ENCODE assay signal across 8 mouse cellular contexts in the genomic region with DNA sequence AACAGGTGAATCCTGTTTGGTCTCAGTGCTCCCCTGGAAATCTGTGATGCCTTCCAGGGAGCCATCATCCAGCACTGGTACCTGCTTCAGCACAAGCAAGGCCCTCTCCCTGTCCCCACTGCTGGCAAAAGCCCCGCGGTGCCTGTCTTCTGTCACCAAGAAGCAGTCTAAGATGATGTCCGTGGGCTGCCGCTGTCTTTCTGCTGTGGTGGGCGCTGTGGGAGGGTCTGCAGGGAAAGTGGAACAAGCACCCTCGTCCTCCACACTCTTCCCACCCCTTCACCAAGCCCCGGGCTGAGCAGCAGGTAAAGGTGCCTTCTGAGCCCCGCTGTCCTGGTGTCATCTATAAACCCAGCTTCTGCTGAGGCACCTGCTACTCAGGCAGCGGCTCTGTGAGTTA. TPM values are rescaled to one million over a fixed set of nuclear protein-coding genes. Genes with fewer than 3 reads are reported as not detected.
DNase-seq lines count a peak whose midpoint lies in the region; ATAC-seq and TF ChIP-seq lines count a peak whose summit lies in the region.

No protein-coding gene starts in this region.

- intact Hi-C loops in gastrocnemius, postnatal 36 days (cut with DNase I): no loop called here

- H3K36me3 ChIP-seq in forebrain, embryonic 11.5 days (ENCODE audit: control insufficient read depth, insufficient read depth, low read length): no peaks in the 10 kb centered on the region
- no peaks in the 10 kb centered on the region for H3K36me3 ChIP-seq in forebrain, embryonic 12.5 days (replicated peaks)
- no peaks in the 10 kb centered on the region for H3K36me3 ChIP-seq in testis, adult 2 months (ENCODE audit: control insufficient read depth, insufficient read depth, low read length)
- H3K36me3 ChIP-seq in midbrain, embryonic 14.5 days (ENCODE audit: control insufficient read depth, insufficient read depth, low read length): no peaks in the 10 kb centered on the region

- no peak overlapping the region for H3K4me2 ChIP-seq in forebrain, embryonic 11.5 days (ENCODE audit: low read depth, low read length, severe bottlenecking)
- no peak overlapping the region for H3K4me2 ChIP-seq in forebrain, embryonic 12.5 days
- peak overlapping the region; percentile 79 for H3K4me2 ChIP-seq in midbrain, embryonic 14.5 days (ENCODE audit: low read length)

- 0 out of 2 replicates have a peak, but pooled peaks have one; percentile 29 for ATAC-seq in forebrain, embryonic 11.5 days (replicated peaks; ENCODE audit: low FRiP score)
- ATAC-seq in forebrain, embryonic 12.5 days (ENCODE audit: low FRiP score): no peak
- no peak for ATAC-seq in midbrain, embryonic 14.5 days (ENCODE audit: low FRiP score, low TSS enrichment)

- H3K9me3 ChIP-seq in forebrain, embryonic 11.5 days (ENCODE audit: control insufficient read depth, low read length): no peaks in the 10 kb centered on the region
- H3K9me3 ChIP-seq in forebrain, embryonic 12.5 days: no peaks in the 10 kb centered on the region
- no peaks in the 10 kb centered on the region for H3K9me3 ChIP-seq in midbrain, embryonic 14.5 days (ENCODE audit: control insufficient read depth, low read length)

- peaks cover 12% of the 10 kb centered on the region; the same call in 1 of the 2 replicates for H3K4me1 ChIP-seq in forebrain, embryonic 11.5 days (replicated peaks; ENCODE audit: control insufficient read depth, insufficient read depth, low read length)
- H3K4me1 ChIP-seq in forebrain, embryonic 12.5 days: peaks cover 20% of the 10 kb centered on the region
- peaks cover 8% of the 10 kb centered on the region for H3K4me1 ChIP-seq in testis, adult 2 months (ENCODE audit: control insufficient read depth, insufficient read depth, low read length)
- H3K4me1 ChIP-seq in midbrain, embryonic 14.5 days (ENCODE audit: control insufficient read depth, insufficient read depth, low read length): peaks cover 7% of the 10 kb centered on the region; the same call in 1 of the 2 replicates

- H3K4me3 ChIP-seq in forebrain, embryonic 11.5 days (ENCODE audit: low read depth, low read length): no peak overlapping the region
- no peak overlapping the region for H3K4me3 ChIP-seq in forebrain, embryonic 12.5 days (replicated peaks)
- H3K4me3 ChIP-seq in testis, adult 2 months (ENCODE audit: control insufficient read depth, low read depth, low read length): peak overlapping the region; percentile 91
- no peak overlapping the region for H3K4me3 ChIP-seq in midbrain, embryonic 14.5 days (replicated peaks; ENCODE audit: low read depth, low read length)

- TF ChIP-seq POLR2A in testis, adult 2 months (IDR thresholded peaks at IDR 0.05; ENCODE audit: control insufficient read depth, low read depth, low read length): no peak

- no peaks in the 10 kb centered on the region for H3K27me3 ChIP-seq in forebrain, embryonic 11.5 days (ENCODE audit: control insufficient read depth, insufficient read depth, low read length)
- no peaks in the 10 kb centered on the region for H3K27me3 ChIP-seq in forebrain, embryonic 12.5 days
- H3K27me3 ChIP-seq in testis, adult 2 months (ENCODE audit: control insufficient read depth, insufficient read depth, low read length): no peaks in the 10 kb centered on the region
- H3K27me3 ChIP-seq in midbrain, embryonic 14.5 days (ENCODE audit: control insufficient read depth, insufficient read depth, low read length): no peaks in the 10 kb centered on the region

- TF ChIP-seq CTCF in testis, adult 2 months (IDR thresholded peaks at IDR 0.05; ENCODE audit: control insufficient read depth, insufficient read depth, insufficient replicate concordance, low read depth, low read length): no peak

- no peak for DNase-seq in forebrain, embryonic 11.5 days (ENCODE audit: low spot score)
- no peak for DNase-seq in testis, postnatal 10 days (ENCODE audit: low spot score)
- peak; percentile 6 for DNase-seq in midbrain, embryonic 14.5 days
- no peak for DNase-seq in embryo, embryonic 10 days (ENCODE audit: low spot score)
- DNase-seq in gastrocnemius, postnatal 36 days: no peak
- no peak for DNase-seq in urinary bladder, postnatal 36 days (ENCODE audit: low spot score in 2 of 2)

- 61% methylated on average over 9 of the region's 9 CpGs for WGBS in forebrain, embryonic 11.5 days
- 61% methylated on average over 9 of the region's 9 CpGs for WGBS in forebrain, embryonic 12.5 days
- WGBS in midbrain, embryonic 14.5 days: 60% methylated on average over 9 of the region's 9 CpGs

- no peak overlapping the region for H3K27ac ChIP-seq in forebrain, embryonic 11.5 days (ENCODE audit: low read depth, low read length)
- H3K27ac ChIP-seq in forebrain, embryonic 12.5 days: no peak overlapping the region
- no peak overlapping the region for H3K27ac ChIP-seq in testis, adult 2 months (ENCODE audit: control insufficient read depth, insufficient read depth, low read depth, low read length)
- H3K27ac ChIP-seq in midbrain, embryonic 14.5 days (replicated peaks; ENCODE audit: low read depth, low read length): 0 out of 2 replicates have a peak overlapping the region, but pooled peaks have one; percentile 41

- H3K9ac ChIP-seq in forebrain, embryonic 11.5 days (ENCODE audit: low read length): no peak overlapping the region
- no peak overlapping the region for H3K9ac ChIP-seq in forebrain, embryonic 12.5 days
- peak overlapping the region; percentile 26; the same call in 1 of the 2 replicates for H3K9ac ChIP-seq in midbrain, embryonic 14.5 days (replicated peaks; ENCODE audit: low read length)

RNA-seq across cellular contexts. Expression of gene Tapbpl, which starts 1.1 kb away (rescaled TPM):
- polyA plus RNA-seq in forebrain, embryonic 11.5 days (2014; fragmentation: Nextera tagmentation; extraction: Ambion mirVana): 1.1 and 1.8 TPM in 2 replicates
- polyA plus RNA-seq in forebrain, embryonic 12.5 days (2016; fragmentation: Nextera tagmentation; extraction: Ambion mirVana): 1.5 and 2.1 TPM in 2 replicates
- polyA plus RNA-seq in testis, adult 2 months (2012; rRNA removed): 8.0 and 9.3 TPM in 2 replicates
- 3.0 and 3.3 TPM in 2 replicates for polyA plus RNA-seq in midbrain, embryonic 14.5 days (2014; fragmentation: Nextera tagmentation; extraction: Ambion mirVana)
- 1 to 10 TPM; 2.1 to 2.3 TPM for total RNA-seq in gastrocnemius, postnatal 36 days (2021)

RNA-seq across cellular contexts. Expression of gene Cd27, which starts 6.2 kb away (rescaled TPM):
- 1.3 and 2.3 TPM in 2 replicates for polyA plus RNA-seq in forebrain, embryonic 11.5 days (2014; fragmentation: Nextera tagmentation; extraction: Ambion mirVana)
- polyA plus RNA-seq in forebrain, embryonic 12.5 days (2016; fragmentation: Nextera tagmentation; extraction: Ambion mirVana): 1.6 and 1.8 TPM in 2 replicates
- 0.23 and 0.70 TPM in 2 replicates for polyA plus RNA-seq in testis, adult 2 months (2012; rRNA removed)
- polyA plus RNA-seq in midbrain, embryonic 14.5 days (2014; fragmentation: Nextera tagmentation; extraction: Ambion mirVana): 1.1 and 1.9 TPM in 2 replicates
- 1 to 10 TPM in 1 of 2 experiments, under 1 TPM in 1; 0.57 to 1.5 TPM for total RNA-seq in gastrocnemius, postnatal 36 days (2021)

RNA-seq across cellular contexts. Expression of gene Vamp1, which starts 15.2 kb away (rescaled TPM):
- 1.9 and 2.1 TPM in 2 replicates for polyA plus RNA-seq in forebrain, embryonic 11.5 days (2014; fragmentation: Nextera tagmentation; extraction: Ambion mirVana)
- 5.5 and 6.0 TPM in 2 replicates for polyA plus RNA-seq in forebrain, embryonic 12.5 days (2016; fragmentation: Nextera tagmentation; extraction: Ambion mirVana)
- 10.3 and 11.3 TPM in 2 replicates for polyA plus RNA-seq in testis, adult 2 months (2012; rRNA removed)
- polyA plus RNA-seq in midbrain, embryonic 14.5 days (2014; fragmentation: Nextera tagmentation; extraction: Ambion mirVana): 5.5 and 10.6 TPM in 2 replicates
- 10 to 100 TPM; 16.6 to 17.4 TPM for total RNA-seq in gastrocnemius, postnatal 36 days (2021)

RNA-seq across cellular contexts. Expression of gene Mrpl51, which starts 39.0 kb away (rescaled TPM):
- 195 and 197 TPM in 2 replicates for polyA plus RNA-seq in forebrain, embryonic 11.5 days (2014; fragmentation: Nextera tagmentation; extraction: Ambion mirVana)
- 192 and 193 TPM in 2 replicates for polyA plus RNA-seq in forebrain, embryonic 12.5 days (2016; fragmentation: Nextera tagmentation; extraction: Ambion mirVana)
- polyA plus RNA-seq in testis, adult 2 months (2012; rRNA removed): 171 and 194 TPM in 2 replicates
- polyA plus RNA-seq in midbrain, embryonic 14.5 days (2014; fragmentation: Nextera tagmentation; extraction: Ambion mirVana): 128 and 141 TPM in 2 replicates
- total RNA-seq in gastrocnemius, postnatal 36 days (2021): 100 to 1,000 TPM; 212 to 225 TPM

RNA-seq across cellular contexts. Expression of gene Ncapd2, which starts 39.1 kb away (rescaled TPM):
- 225 and 271 TPM in 2 replicates for polyA plus RNA-seq in forebrain, embryonic 11.5 days (2014; fragmentation: Nextera tagmentation; extraction: Ambion mirVana)
- 221 and 246 TPM in 2 replicates for polyA plus RNA-seq in forebrain, embryonic 12.5 days (2016; fragmentation: Nextera tagmentation; extraction: Ambion mirVana)
- 100 and 109 TPM in 2 replicates for polyA plus RNA-seq in testis, adult 2 months (2012; rRNA removed)
- 40.6 and 50.3 TPM in 2 replicates for polyA plus RNA-seq in midbrain, embryonic 14.5 days (2014; fragmentation: Nextera tagmentation; extraction: Ambion mirVana)
- total RNA-seq in gastrocnemius, postnatal 36 days (2021): 10 to 100 TPM in 1 of 2 experiments, 1 to 10 TPM in 1; 8.0 to 13.7 TPM
